Mouse (Mus musculus) cerebellum, adult 2 months (tissue): ENCODE results near the gene Qsox1. TPM values are rescaled to one million over a fixed set of nuclear protein-coding genes. Genes with fewer than 3 reads are reported as not detected.

Source experiments
- DNase-seq, 2 experiments: peaks; one replicate each; pipeline ENCODE4 v3.0.0; 2021
- H3K27ac ChIP-seq: fragments of 200-500 bp; 2 replicates; pipeline ENCODE4 v1.5.1; 2012; ENCODE audit warnings: low read length, control low read depth, inconsistent platforms; ENCODE audit not compliant: insufficient read depth
- H3K27me3 ChIP-seq: fragments of 200-500 bp; 2 replicates; pipeline ENCODE4 v1.6.1; 2012; ENCODE audit warnings: inconsistent platforms, mild to moderate bottlenecking, low read length, moderate library complexity; ENCODE audit not compliant: control insufficient read depth, insufficient read depth
- H3K4me1 ChIP-seq: fragments of 200-500 bp; 2 replicates; pipeline ENCODE4 v1.6.1; 2011; ENCODE audit warnings: low read length; ENCODE audit not compliant: control insufficient read depth, insufficient read depth
- H3K4me3 ChIP-seq: fragments of 200-500 bp; replicated peaks from 2 replicates; pipeline ENCODE3; 2011; ENCODE audit warnings: mild to moderate bottlenecking, low read depth, low read length, control low read depth; ENCODE audit not compliant: insufficient read depth
- CTCF ChIP-seq: fragments of 200-500 bp; IDR thresholded peaks from 2 replicates; pipeline ENCODE4 v1.5.1; 2011; ENCODE audit warnings: low read depth, mild to moderate bottlenecking, control low read depth, low read length, moderate library complexity, borderline replicate concordance; ENCODE audit not compliant: insufficient read depth
- POLR2A ChIP-seq: fragments of 200-500 bp; IDR thresholded peaks from 2 replicates; pipeline ENCODE4 v1.6.1; 2011; ENCODE audit warnings: low read length, control low read depth, borderline replicate concordance; ENCODE audit not compliant: insufficient read depth
- WGBS: fragments of 180-500 bp; shearing (Covaris S2); methylation state at CpG from one replicate; pipeline ENCODE4 v1.1.7; 2018; 5-methylcytosine and 5-hydroxymethylcytosine counted together
- polyA plus RNA-seq: library from polyadenylated mRNA; depleted of rRNA; stranded (reverse); fragments of >200 nt; gene quantifications from 2 replicates; pipeline ENCODE4 v1.2.3, GENCODE M21; 2012

Gene Qsox1
- polyA plus RNA-seq, 1 experiment, result 29.0 TPM

- Histone ChIP-seq H3K4me1 (peaks cover 4% of the 10 kb centered on the region; the same call in 1 of the 2 replicates), H3K27ac (no peak overlapping the region), H3K4me3 (no peak overlapping the region), H3K27me3 (no peaks in the 10 kb centered on the region)
- WGBS, result 53% methylated on average over 14 of the region's 14 CpGs
- TF ChIP-seq POLR2A (no peak), CTCF (no peak)
- no peak for DNase-seq
These were observed 34.8 kb downstream of the Qsox1 start for GRCm38 (mm10) chr1:155777641-155778625.

DNA sequence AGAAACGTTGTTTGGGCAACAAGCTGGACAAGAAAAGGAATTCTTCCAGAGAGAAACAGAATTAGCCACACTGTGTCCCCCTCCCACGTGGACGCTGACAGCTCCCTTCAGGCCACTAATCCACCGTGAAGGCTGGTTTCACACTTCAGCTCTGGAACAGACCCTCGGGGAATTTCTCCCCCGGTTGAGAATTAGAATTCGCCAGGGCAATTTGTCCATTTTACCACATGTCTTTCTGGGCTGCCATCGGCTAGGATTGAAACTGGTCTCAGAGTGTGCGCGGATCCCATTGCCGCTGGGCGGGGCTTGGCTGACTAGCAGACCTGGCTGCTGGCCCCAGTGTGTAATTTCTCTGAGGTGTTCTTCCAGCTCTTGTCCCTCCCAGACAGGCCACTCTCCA lies 53.5 kb downstream of the Qsox1 start:
- no peak overlapping the region for H3K4me3 ChIP-seq
- TF ChIP-seq POLR2A (no peak), CTCF (no peak)

DNA sequence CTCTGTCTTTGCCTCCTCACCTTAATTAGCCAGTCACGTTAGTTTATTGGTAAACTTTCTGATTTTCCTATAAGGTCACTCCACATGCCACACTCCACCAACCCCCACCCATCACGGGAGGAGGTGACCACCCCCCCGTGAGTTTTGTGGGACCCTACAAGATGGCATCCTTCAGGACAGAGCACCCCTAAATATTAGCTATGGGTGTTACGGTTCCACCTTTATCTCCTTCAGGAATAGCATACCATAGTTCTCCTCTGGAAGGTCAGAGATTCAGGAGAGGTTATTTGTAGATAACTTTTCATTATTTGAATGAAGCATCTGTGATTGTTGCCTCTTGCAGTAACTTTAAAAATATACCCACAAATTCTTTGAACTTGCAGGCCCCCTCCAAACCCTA lies 54.0 kb downstream of the Qsox1 start:
- H3K27ac ChIP-seq, result no peak overlapping the region
- TF ChIP-seq CTCF (no peak), POLR2A (no peak)
- no peak overlapping the region for H3K4me3 ChIP-seq
- DNase-seq, result no peak
- no peaks in the 10 kb centered on the region for H3K4me1 ChIP-seq
- no peaks in the 10 kb centered on the region for H3K27me3 ChIP-seq
- 62% methylated on average over 4 of the region's 4 CpGs for WGBS

More for the DNA sequence above, 53.5 kb downstream of the Qsox1 start:
- WGBS, result 30% methylated on average over 12 of the region's 12 CpGs
- Histone ChIP-seq H3K27me3 (no peaks in the 10 kb centered on the region), H3K27ac (no peak overlapping the region), H3K4me1 (no peaks in the 10 kb centered on the region)
- no peak for DNase-seq

GRCm38 (mm10) chr1:155757621-155758020 lies 55.1 kb downstream of the Qsox1 start:
- Histone ChIP-seq H3K4me1 (no peaks in the 10 kb centered on the region), H3K27me3 (no peaks in the 10 kb centered on the region), H3K27ac (no peak overlapping the region), H3K4me3 (no peak overlapping the region)
- DNase-seq, result no peak
- WGBS, result 8% methylated on average over 7 of the region's 7 CpGs
- TF ChIP-seq CTCF, result no peak
- TF ChIP-seq POLR2A, result no peak

- TF ChIP-seq CTCF (no peak), POLR2A (no peak)
- WGBS, result 71% methylated on average over 9 of the region's 9 CpGs
- no peak overlapping the region for H3K4me3 ChIP-seq
- no peaks in the 10 kb centered on the region; the same call in 1 of the 2 replicates for H3K27me3 ChIP-seq
- DNase-seq, result no peak
- no peaks in the 10 kb centered on the region for H3K4me1 ChIP-seq
- H3K27ac ChIP-seq, result no peak overlapping the region
These were observed 59.3 kb downstream of the Qsox1 start for GRCm38 (mm10) chr1:155753411-155753810.

GRCm38 (mm10) chr1:155751484-155752255 lies 61.0 kb downstream of the Qsox1 start, which contains the start of gene Lhx4:
Gene Lhx4, minus strand, starts transcription at chr1:155751684.
- no peak for TF ChIP-seq POLR2A
- no peak for TF ChIP-seq CTCF
- H3K4me1 ChIP-seq, result no peaks in the 10 kb centered on the region
- DNase-seq, result no peak
- H3K4me3 ChIP-seq, result no peak within 1 kb of the TSS
- H3K27ac ChIP-seq, result no peak within 1 kb of the TSS
- no peaks in the 10 kb centered on the region; the same call in 1 of the 2 replicates for H3K27me3 ChIP-seq
- 60% methylated on average over 6 of the region's 6 CpGs for WGBS

- H3K4me1 ChIP-seq, result no peaks in the 10 kb centered on the region
- H3K27ac ChIP-seq, result no peak overlapping the region
- no peaks in the 10 kb centered on the region; the same call in 1 of the 2 replicates for H3K27me3 ChIP-seq
- no peak for DNase-seq
- 41% methylated on average over 11 of the region's 11 CpGs for WGBS
- no peak overlapping the region for H3K4me3 ChIP-seq
- TF ChIP-seq CTCF, result no peak
- TF ChIP-seq POLR2A, result no peak
These were observed 62.0 kb downstream of the Qsox1 start for GRCm38 (mm10) chr1:155750517-155751178.
